ENCODE assay signal across 13 mouse cellular contexts in the genomic region with DNA sequence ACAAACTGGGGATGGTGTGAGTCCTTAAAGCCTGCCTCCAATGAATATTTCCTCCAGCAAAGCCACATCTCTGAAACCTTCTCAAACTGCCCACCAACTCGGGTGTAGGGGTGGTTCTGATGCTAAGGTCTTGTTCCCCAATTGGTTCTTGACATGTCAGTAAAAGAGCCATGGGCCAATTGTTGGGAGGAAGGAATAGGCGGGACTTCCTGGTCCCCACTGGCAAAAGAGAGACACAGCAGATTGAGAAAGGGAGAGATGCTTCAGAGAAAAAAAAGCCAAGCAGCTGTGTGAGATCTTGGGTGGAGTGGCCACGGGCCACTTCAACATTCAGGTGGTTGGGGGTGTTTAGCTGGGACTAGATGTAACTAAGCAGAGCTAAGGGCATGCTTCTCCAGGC. TPM values are rescaled to one million over a fixed set of nuclear protein-coding genes. Genes with fewer than 3 reads are reported as not detected.
DNase-seq lines count a peak whose midpoint lies in the region; ATAC-seq lines count a peak whose summit lies in the region.
"Had no signal": no experiment of that assay in that cellular context is flagged by ENCODE, and none has a peak within 500 bp of the region (broad histone marks: within the 10 kb centered on the region; RNA-seq: fewer than 3 reads in every experiment).

No protein-coding gene starts in this region.

- no peaks in the 10 kb centered on the region for H3K9me3 ChIP-seq in hindbrain, embryonic 15.5 days
- no peaks in the 10 kb centered on the region for H3K9me3 ChIP-seq in neural tube, embryonic 14.5 days (ENCODE audit: control insufficient read depth, low read length)
- H3K9me3 ChIP-seq: liver, embryonic 15.5 days had no signal

- no peak for ATAC-seq in hindbrain, embryonic 15.5 days (ENCODE audit: low FRiP score, low read depth)
- ATAC-seq in neural tube, embryonic 14.5 days (ENCODE audit: low read depth): no peak

- no peak overlapping the region for H3K4me3 ChIP-seq in hindbrain, embryonic 15.5 days
- no peak overlapping the region for H3K4me3 ChIP-seq in neural tube, embryonic 14.5 days (ENCODE audit: low read depth, low read length)
- H3K4me3 ChIP-seq: liver, embryonic 15.5 days had no signal

- no peak overlapping the region for H3K27ac ChIP-seq in hindbrain, embryonic 15.5 days (replicated peaks)
- no peak overlapping the region for H3K27ac ChIP-seq in neural tube, embryonic 14.5 days (ENCODE audit: low read depth, low read length)
- H3K27ac ChIP-seq: liver, embryonic 15.5 days had no signal

- peaks cover 22% of the 10 kb centered on the region for H3K4me1 ChIP-seq in hindbrain, embryonic 15.5 days (replicated peaks)
- peaks cover 10% of the 10 kb centered on the region; the same call in 1 of the 2 replicates for H3K4me1 ChIP-seq in neural tube, embryonic 14.5 days (ENCODE audit: control insufficient read depth, insufficient read depth, low read length)

- H3K4me2 ChIP-seq in hindbrain, embryonic 15.5 days: peak overlapping the region; percentile 10; the same call in 1 of the 2 replicates
- H3K4me2 ChIP-seq in neural tube, embryonic 14.5 days (ENCODE audit: low read depth, low read length): peak overlapping the region; percentile 26; the same call in 1 of the 2 replicates
- H3K4me2 ChIP-seq: liver, embryonic 15.5 days had no signal

- intact Hi-C loops in left cerebral cortex, postnatal 4 days (cut with DNase I): no loop called here

- DNase-seq in cerebellum, postnatal 10 days: peak; percentile 55 to 63
- DNase-seq in cerebellum, adult 9-10 months: no peak
- peak; percentile 28 for DNase-seq in left cerebral cortex, postnatal 4 days
- no peak for DNase-seq in left cerebral cortex, adult 11 months (ENCODE audit: low spot score)
- DNase-seq in thymus, adult 18-20 months: no peak
- DNase-seq in kidney, postnatal 14 days: no peak
- DNase-seq: B cell, adult 2 months; heart, postnatal 4 days had no signal

- H3K9ac ChIP-seq in hindbrain, embryonic 15.5 days: no peak overlapping the region
- no peak overlapping the region for H3K9ac ChIP-seq in neural tube, embryonic 14.5 days (replicated peaks; ENCODE audit: low read depth, low read length)
- H3K9ac ChIP-seq: liver, embryonic 15.5 days had no signal

- WGBS in hindbrain, embryonic 15.5 days: 20% methylated on average over 3 of the region's 3 CpGs
- 29% methylated on average over 3 of the region's 3 CpGs for WGBS in neural tube, embryonic 14.5 days

- H3K36me3 ChIP-seq in hindbrain, embryonic 15.5 days: no peaks in the 10 kb centered on the region
- peaks cover 2% of the 10 kb centered on the region; the same call in 1 of the 2 replicates for H3K36me3 ChIP-seq in neural tube, embryonic 14.5 days (ENCODE audit: control insufficient read depth, insufficient read depth, low read length)
- H3K36me3 ChIP-seq: liver, embryonic 15.5 days had no signal

- H3K27me3 ChIP-seq in hindbrain, embryonic 15.5 days: no peaks in the 10 kb centered on the region
- no peaks in the 10 kb centered on the region for H3K27me3 ChIP-seq in neural tube, embryonic 14.5 days (ENCODE audit: control insufficient read depth, insufficient read depth, low read length)

RNA-seq across cellular contexts. Expression of gene Zfp663, which starts 2.5 kb away (rescaled TPM):
- 1 to 10 TPM; 4.3 to 5.8 TPM for total RNA-seq in left cerebral cortex, postnatal 4 days (2021)
- 5.8 and 8.3 TPM in 2 replicates for polyA plus RNA-seq in hindbrain, embryonic 15.5 days (2015; fragmentation: Nextera tagmentation; extraction: Ambion mirVana)
- polyA plus RNA-seq in neural tube, embryonic 14.5 days (2014; fragmentation: Nextera tagmentation; extraction: Ambion mirVana): 6.1 and 7.0 TPM in 2 replicates
- total RNA-seq: granulocyte monocyte progenitor cell, adult 5-6 weeks; heart, postnatal 4 days had no signal
- polyA plus RNA-seq: liver, embryonic 15.5 days had no signal

RNA-seq across cellular contexts. Expression of gene Zfp334, which starts 17.0 kb away (rescaled TPM):
- total RNA-seq in left cerebral cortex, postnatal 4 days (2021): 10 to 100 TPM; 16.5 TPM
- 8.5 and 9.1 TPM in 2 replicates for polyA plus RNA-seq in hindbrain, embryonic 15.5 days (2015; fragmentation: Nextera tagmentation; extraction: Ambion mirVana)
- 12.0 and 15.0 TPM in 2 replicates for polyA plus RNA-seq in neural tube, embryonic 14.5 days (2014; fragmentation: Nextera tagmentation; extraction: Ambion mirVana)
- total RNA-seq: granulocyte monocyte progenitor cell, adult 5-6 weeks had no signal

RNA-seq across cellular contexts. Expression of gene Ocstamp, which starts 29.1 kb away (rescaled TPM):
- not detected for total RNA-seq in left cerebral cortex, postnatal 4 days (2021)
- polyA plus RNA-seq in hindbrain, embryonic 15.5 days (2015; fragmentation: Nextera tagmentation; extraction: Ambion mirVana): 0.07 TPM in 1 of 2 replicates, not detected in the other
- not detected in 2 replicates for polyA plus RNA-seq in neural tube, embryonic 14.5 days (2014; fragmentation: Nextera tagmentation; extraction: Ambion mirVana)
- total RNA-seq: granulocyte monocyte progenitor cell, adult 5-6 weeks; heart, postnatal 4 days; layer of hippocampus, adult 18-20 months had no signal

RNA-seq across cellular contexts. Expression of gene Elmo2, which starts 44.8 kb away (rescaled TPM):
- 10 to 100 TPM; 79.3 to 80.6 TPM for total RNA-seq in left cerebral cortex, postnatal 4 days (2021)
- 94.3 and 101 TPM in 2 replicates for polyA plus RNA-seq in hindbrain, embryonic 15.5 days (2015; fragmentation: Nextera tagmentation; extraction: Ambion mirVana)
- polyA plus RNA-seq in neural tube, embryonic 14.5 days (2014; fragmentation: Nextera tagmentation; extraction: Ambion mirVana): 98.8 and 110 TPM in 2 replicates

Comparison
In these comparisons a context has a peak if more than half of its experiments do, and no peak if none do; other contexts are left out.
1. DNase-seq: peak in cerebellum, postnatal 10 days (2 of 2) and left cerebral cortex, postnatal 4 days (single experiment); none in cerebellum, adult 9-10 months (single experiment), left cerebral cortex, adult 11 months (single experiment), thymus, adult 18-20 months (0 of 2) and kidney, postnatal 14 days (single experiment).